Mouse (Mus musculus) testis, adult 2 months (tissue): ENCODE measurements at regions not wholly inside any gene's neighbourhood (a gene's known extent, or its start where the extent isn't known, plus 50 kb on each side); places are given as distances from the start of the nearest gene placed in this dataset.

Source experiments
- CTCF ChIP-seq: fragments of 200-500 bp; IDR thresholded peaks from 2 replicates; pipeline ENCODE4 v1.5.1; 2012; ENCODE audit warnings: low read depth, mild to moderate bottlenecking, inconsistent platforms, low read length, moderate library complexity; ENCODE audit not compliant: control insufficient read depth, insufficient read depth, insufficient replicate concordance
- POLR2A ChIP-seq: fragments of 200-500 bp; IDR thresholded peaks from 2 replicates; pipeline ENCODE4 v1.6.1; 2012; ENCODE audit warnings: low read depth, mild to moderate bottlenecking, inconsistent platforms, low read length, moderate library complexity; ENCODE audit not compliant: control insufficient read depth

DNA sequence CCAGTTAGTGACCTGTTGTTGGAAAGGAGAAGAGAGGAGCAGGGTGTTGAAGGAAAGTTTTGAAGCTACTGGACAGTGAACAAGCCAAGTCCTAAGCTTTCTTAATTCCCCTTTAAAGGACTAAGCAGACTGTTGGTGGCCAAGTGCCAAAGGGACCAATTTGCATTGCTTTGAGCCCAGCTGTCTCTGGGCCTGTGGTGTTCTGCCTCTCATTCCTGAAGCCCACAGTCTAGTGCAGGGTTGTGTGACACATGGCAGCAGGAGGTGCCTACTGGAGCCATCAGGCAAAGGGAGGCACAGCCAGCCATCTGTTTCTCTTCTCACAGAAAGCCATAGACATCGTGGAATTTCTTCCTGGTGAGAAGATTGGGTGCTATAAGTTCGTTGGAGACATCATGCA is 278.6 kb downstream of the Myh15 start:
- no peak for TF ChIP-seq CTCF
- TF ChIP-seq POLR2A = no peak
